Mouse (Mus musculus): ENCODE data around the gene Rnf144b. TPM values are rescaled to one million over a fixed set of nuclear protein-coding genes. Genes with fewer than 3 reads are reported as not detected.
A peak's percentile ranks its signal among the peaks of the same experiment; 100 is the strongest.

The Rnf144b gene
- polyA plus RNA-seq, 1 experiment from 2014 or later = 33.3 TPM

DNA sequence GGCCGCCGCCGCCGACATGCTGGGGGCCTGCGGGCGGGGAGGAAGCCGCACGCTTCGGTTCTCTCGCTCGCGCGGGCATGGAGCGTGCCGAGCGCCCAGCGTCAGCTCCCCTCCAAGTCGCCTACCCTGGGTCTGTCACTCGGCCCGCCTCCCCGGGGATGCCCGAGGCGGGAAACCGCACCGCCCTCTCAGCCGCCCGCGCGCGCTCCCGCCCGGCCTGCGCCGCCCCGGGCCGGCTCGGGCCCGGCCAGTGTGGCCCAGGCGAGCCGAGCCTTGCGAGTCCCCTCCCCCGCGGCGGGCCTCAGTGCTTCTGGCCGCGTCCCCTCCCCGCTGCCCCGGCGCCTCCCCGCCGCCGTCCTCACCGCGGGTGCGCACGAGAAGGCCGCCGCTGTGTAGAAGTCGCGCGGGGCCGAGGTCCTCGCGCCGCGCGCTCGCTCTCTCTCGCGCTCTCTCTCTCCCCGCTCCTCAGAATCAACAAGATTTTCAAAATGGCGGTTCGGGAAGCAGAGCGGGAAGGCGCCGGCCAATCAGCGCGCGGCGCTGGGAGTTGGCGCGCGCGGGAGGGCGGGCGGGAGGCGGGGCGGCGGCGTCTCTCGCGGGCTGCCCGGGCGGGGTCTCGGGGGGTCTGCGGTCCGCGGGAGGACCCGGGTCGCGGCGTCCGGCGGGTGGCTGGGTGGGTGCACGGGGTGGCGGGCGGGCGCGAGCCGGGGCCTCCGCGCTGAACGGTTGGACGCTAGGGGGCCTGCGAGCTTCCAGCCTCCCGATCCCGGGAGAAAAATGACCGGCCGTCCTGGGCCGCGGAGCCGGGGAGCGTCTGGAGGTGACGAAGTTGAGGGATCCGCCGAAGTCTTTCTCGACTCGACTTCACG, 16.5 kb upstream of the Rnf144b start, which contains the start of gene Dek:
Gene Dek (minus strand): TSS at position 491 of the 869 bp plus-strand sequence.
- WGBS (ENCODE audit: missing documents) = under 1% methylated on average over 103 of the region's 129 CpGs
- H3K36me3 ChIP-seq (ENCODE audit: inconsistent target) = peaks cover 4% of the 10 kb centered on the region; the same call in 1 of the 2 replicates
- H3K27ac ChIP-seq = peak within 1 kb of the TSS; percentile 85
- H3K79me2 ChIP-seq (ENCODE audit: inconsistent target) = peaks cover 40% of the 10 kb centered on the region
- peak within 1 kb of the TSS; percentile 79 for H3K4me3 ChIP-seq (ENCODE audit: inconsistent target)

DNA sequence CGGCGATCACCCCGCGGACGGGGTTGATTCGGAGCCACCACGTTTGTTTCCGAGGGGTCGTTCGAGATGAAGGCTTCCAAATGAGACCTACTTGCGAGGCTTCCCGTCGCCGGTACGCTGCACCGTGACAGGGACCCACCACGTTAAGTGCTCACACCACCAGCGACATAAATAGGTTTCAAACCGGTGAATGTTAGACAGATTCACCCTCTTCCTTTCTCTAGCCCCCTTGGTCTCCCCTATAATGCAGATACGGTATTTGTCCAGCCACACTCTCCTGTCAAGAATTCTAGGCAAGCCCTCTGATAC, 15.9 kb upstream of the Rnf144b start:
- Histone ChIP-seq H3K4me3 (ENCODE audit: inconsistent target) (peak overlapping the region; percentile 72), H3K79me2 (ENCODE audit: inconsistent target) (peaks cover 34% of the 10 kb centered on the region), H3K36me3 (ENCODE audit: inconsistent target) (no peaks in the 10 kb centered on the region), H3K27ac (peak overlapping the region; percentile 57)
- WGBS (ENCODE audit: missing documents) = 0% methylated on average over 19 of the region's 20 CpGs

DNA sequence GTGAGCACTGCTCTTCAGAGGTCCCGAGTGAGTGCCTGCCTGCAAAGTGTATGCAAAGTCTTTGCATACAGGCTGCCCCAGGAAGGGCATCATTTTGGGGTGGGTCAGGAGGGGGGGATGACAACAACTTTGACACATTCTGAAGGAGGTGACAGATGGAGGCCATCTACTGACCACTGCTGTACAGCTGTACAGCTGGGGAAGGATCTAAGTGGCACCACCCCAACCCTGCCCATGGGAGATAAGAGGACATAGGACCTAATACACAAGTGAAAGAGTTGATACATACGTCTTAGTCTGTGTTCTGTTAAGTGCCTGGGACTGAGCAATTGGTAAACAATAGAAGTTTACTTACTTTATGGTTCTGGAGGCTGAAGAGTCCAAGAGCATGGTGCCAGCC, 13.2 kb upstream of the Rnf144b start:
- Histone ChIP-seq H3K79me2 (ENCODE audit: inconsistent target) (peaks cover 7% of the 10 kb centered on the region), H3K27ac (no peak overlapping the region), H3K36me3 (ENCODE audit: inconsistent target) (no peaks in the 10 kb centered on the region), H3K4me3 (ENCODE audit: inconsistent target) (no peak overlapping the region)
- 88% methylated on average over 2 of the region's 2 CpGs for WGBS (ENCODE audit: missing documents)

DNA sequence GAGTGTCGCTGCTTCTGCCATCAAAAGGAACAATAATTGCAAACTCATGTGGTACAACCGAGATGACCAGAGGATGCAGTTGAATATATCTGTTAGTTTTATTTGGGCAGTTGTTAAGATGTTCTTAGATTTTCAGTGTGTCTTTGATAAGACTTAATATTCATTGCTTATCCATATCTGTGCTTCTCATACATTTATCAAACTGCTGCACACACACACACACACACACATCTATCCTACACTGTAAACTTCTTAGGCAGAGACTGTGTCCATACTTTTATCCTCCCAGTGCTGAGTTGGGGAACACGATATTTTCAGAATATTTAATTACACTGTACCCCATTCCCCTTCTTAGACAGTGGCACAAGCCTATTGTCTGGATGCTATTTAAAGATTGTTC, 11.3 kb upstream of the Rnf144b start:
- Histone ChIP-seq H3K36me3 (ENCODE audit: inconsistent target) (no peaks in the 10 kb centered on the region), H3K4me3 (ENCODE audit: inconsistent target) (no peak overlapping the region), H3K27ac (no peak overlapping the region), H3K79me2 (ENCODE audit: inconsistent target) (no peaks in the 10 kb centered on the region)
- WGBS (ENCODE audit: missing documents) = 89% methylated on average over 3 of the region's 3 CpGs

DNA sequence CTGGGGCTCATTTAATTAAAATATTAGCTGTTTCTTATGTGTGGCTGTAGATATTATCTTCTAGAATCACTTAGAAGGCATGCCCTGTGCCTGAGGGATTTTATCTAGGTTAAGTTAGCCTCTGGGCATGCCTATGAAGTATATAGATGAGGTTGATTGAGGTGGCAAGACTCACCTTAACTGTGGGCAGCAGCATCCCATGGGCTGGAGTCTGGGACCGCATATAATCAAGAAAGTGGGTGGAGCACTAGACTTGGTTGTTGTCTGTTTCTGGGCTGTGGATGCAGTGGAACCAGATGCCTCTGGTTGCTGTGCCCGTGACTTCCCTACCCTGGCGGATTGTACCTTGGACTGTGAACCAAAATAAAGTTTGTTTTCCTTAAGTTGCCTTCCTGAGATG, 10.4 kb upstream of the Rnf144b start:
- Histone ChIP-seq H3K4me3 (ENCODE audit: inconsistent target) (no peak overlapping the region), H3K36me3 (ENCODE audit: inconsistent target) (no peaks in the 10 kb centered on the region), H3K79me2 (ENCODE audit: inconsistent target) (no peaks in the 10 kb centered on the region), H3K27ac (no peak overlapping the region)
- WGBS (ENCODE audit: missing documents) = 94% methylated on average over 3 of the region's 3 CpGs

DNA sequence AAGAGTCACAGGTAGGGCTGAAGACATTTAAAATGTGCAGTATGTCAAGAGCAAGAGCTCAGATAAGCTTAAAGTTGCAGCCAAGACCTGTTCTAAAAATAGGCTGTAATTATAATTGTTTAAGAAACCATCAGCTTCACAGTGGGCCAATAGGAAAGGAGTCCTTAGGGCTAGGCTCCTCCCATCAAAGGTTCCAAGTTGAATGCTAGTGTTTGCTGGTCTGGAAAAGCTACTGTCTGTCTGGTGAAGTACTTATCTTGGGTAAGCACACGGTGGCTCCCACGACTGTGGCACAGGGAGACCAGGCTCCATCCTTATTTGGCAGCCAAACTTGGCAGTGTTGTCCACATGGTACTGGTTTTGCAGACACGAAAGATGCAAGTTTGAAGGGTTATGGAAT, 9.5 kb upstream of the Rnf144b start:
- Histone ChIP-seq H3K4me3 (ENCODE audit: inconsistent target) (no peak overlapping the region), H3K79me2 (ENCODE audit: inconsistent target) (no peaks in the 10 kb centered on the region), H3K27ac (no peak overlapping the region), H3K36me3 (ENCODE audit: inconsistent target) (no peaks in the 10 kb centered on the region)
- 70% methylated on average over 3 of the region's 3 CpGs for WGBS (ENCODE audit: missing documents)

DNA sequence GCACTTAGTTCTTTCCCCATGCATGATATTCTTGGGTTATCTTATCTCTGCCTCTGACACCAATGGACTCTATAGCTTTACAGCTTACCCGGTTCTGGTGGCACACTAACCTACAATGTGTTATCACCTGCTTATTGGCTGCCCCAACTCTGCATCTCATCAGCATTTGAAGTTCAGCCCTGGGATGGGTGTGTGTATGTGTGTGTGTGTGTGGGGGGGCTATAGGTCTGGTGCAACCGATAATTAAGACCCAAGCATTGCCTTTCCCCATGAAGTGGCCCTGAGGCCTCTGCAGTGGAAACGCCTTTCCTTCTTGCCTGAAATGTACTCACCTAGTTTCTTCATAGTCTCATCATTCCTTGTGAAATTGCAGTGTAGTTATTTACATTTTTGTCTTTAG, 6.5 kb upstream of the Rnf144b start:
- 100% methylated on average over 1 of the region's 3 CpGs for WGBS (ENCODE audit: missing documents)
- H3K4me3 ChIP-seq (ENCODE audit: inconsistent target) = no peak overlapping the region
- no peaks in the 10 kb centered on the region for H3K36me3 ChIP-seq (ENCODE audit: inconsistent target)
- H3K79me2 ChIP-seq (ENCODE audit: inconsistent target) = no peaks in the 10 kb centered on the region
- no peak overlapping the region for H3K27ac ChIP-seq

DNA sequence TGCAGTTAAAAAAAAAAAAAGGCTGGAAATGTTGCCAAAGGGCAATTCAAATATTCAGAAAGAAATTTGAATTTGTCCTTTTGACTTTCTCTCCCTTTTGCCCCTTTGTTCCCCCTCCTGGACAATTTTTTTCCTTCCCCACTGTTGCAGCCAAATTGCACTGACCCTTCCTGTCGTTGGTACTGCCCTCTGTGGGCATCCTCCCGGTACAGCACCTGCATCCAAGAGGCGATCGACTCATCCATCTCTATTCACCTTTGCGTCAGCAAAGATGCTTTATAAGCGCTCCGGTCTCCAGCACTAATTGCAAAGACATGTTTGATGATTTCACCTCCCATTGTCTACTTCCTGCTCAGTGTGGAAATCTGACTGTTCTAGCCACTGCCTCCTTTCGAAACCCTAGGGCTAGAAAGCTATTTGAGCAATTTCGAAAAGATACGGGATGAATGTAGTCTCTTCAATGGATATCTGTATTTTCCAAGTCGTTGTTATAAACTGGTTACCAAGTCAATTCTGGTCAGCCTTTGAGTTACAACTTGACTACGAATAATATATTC, 1.0 kb upstream of the Rnf144b start:
- Histone ChIP-seq H3K79me2 (ENCODE audit: inconsistent target) (no peaks in the 10 kb centered on the region), H3K27ac (no peak overlapping the region), H3K4me3 (ENCODE audit: inconsistent target) (no peak overlapping the region), H3K36me3 (ENCODE audit: inconsistent target) (no peaks in the 10 kb centered on the region)
- 47% methylated on average over 12 of the region's 12 CpGs for WGBS (ENCODE audit: missing documents)

DNA sequence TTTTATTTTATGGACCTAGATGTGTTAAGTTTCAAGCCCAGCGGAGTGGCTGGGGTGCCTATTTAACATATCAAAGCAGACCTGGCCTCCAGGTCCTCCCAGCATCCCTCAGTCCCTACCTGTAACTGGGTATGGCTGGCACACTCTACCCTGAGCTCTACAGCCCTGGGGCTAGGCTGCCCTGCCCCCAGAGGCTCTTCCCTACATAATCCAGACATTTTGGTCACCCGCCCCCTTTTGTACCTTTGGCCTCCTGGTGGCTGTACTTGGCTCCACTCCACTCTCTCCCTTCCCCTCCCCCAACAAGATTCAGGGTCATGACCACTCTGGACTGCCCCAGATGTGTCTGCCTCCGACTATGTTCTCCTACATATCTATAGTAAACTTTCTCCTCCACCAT, 2.0 kb downstream of the Rnf144b start:
- H3K36me3 ChIP-seq (ENCODE audit: inconsistent target) = no peaks in the 10 kb centered on the region
- WGBS (ENCODE audit: missing documents) = 94% methylated on average over 3 of the region's 3 CpGs

DNA sequence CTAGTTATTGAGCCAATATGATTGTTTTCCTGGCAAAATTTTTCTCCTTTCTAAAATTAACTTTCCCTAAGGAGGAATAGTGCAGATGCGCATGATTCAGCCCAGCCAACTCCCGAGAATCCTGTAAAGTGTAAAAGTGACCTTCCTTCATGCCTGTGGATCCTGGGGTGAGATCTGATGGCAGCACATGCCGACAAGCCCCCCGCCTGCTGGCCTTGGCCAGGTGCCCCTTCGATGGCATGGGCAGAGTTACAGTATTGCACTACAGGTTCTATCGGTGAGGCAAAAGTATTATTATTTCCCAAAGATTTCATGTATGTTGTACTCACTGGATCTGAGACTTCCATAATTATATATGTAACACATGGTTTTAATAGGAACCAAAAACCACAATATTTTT, 2.5 kb downstream of the Rnf144b start:
- no peak overlapping the region for H3K27ac ChIP-seq
- no peaks in the 10 kb centered on the region for H3K36me3 ChIP-seq (ENCODE audit: inconsistent target)
- H3K4me3 ChIP-seq (ENCODE audit: inconsistent target) = no peak overlapping the region
- H3K79me2 ChIP-seq (ENCODE audit: inconsistent target) = no peaks in the 10 kb centered on the region
- WGBS (ENCODE audit: missing documents) = 96% methylated on average over 6 of the region's 6 CpGs

More for the DNA sequence above, 2.0 kb downstream of the Rnf144b start:
- Histone ChIP-seq H3K27ac (no peak overlapping the region), H3K4me3 (ENCODE audit: inconsistent target) (no peak overlapping the region), H3K79me2 (ENCODE audit: inconsistent target) (no peaks in the 10 kb centered on the region)

DNA sequence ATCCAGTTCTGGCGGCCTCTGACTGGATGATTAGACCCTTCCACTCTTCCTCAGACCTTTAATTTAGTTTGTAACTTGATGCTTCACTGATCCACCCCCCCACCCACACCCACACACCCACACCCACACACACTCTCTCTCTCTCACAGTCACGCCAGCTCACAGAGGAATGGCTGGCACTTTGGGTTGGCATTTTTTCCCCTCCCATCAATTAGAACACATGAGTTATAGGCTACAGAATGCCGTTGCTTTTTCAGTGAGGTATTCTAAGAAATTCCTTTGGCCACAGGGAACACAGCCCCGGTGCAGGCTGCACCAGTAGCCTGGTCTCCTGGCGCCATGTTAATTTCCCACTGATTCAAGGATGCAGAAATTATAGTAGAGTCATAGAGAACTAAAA, 3.1 kb downstream of the Rnf144b start:
- Histone ChIP-seq H3K79me2 (ENCODE audit: inconsistent target) (no peaks in the 10 kb centered on the region), H3K4me3 (ENCODE audit: inconsistent target) (no peak overlapping the region), H3K36me3 (ENCODE audit: inconsistent target) (no peaks in the 10 kb centered on the region), H3K27ac (no peak overlapping the region)
- 92% methylated on average over 5 of the region's 5 CpGs for WGBS (ENCODE audit: missing documents)

DNA sequence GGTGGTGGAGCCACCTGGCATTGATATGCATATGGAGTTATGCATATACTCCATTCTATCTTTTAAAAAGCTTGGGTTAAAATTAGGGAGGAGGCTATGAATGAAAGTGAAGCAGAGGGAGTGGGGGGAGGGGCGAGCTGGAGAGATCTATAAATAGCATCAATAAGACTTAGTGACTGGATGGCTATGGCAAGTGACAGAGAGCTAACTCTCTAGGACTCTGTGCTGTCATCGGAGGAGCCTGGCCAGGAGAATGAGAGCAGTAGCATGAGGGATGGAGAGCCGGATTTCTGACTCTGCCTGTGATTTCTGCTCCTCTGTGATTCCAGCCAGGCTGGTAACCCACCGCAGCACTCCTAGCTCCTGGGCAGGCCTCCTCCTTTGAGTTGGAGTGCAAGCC, 6.6 kb downstream of the Rnf144b start:
- WGBS (ENCODE audit: missing documents) = 95% methylated on average over 3 of the region's 4 CpGs
- Histone ChIP-seq H3K27ac (no peak overlapping the region), H3K79me2 (ENCODE audit: inconsistent target) (no peaks in the 10 kb centered on the region), H3K4me3 (ENCODE audit: inconsistent target) (no peak overlapping the region), H3K36me3 (ENCODE audit: inconsistent target) (no peaks in the 10 kb centered on the region)

DNA sequence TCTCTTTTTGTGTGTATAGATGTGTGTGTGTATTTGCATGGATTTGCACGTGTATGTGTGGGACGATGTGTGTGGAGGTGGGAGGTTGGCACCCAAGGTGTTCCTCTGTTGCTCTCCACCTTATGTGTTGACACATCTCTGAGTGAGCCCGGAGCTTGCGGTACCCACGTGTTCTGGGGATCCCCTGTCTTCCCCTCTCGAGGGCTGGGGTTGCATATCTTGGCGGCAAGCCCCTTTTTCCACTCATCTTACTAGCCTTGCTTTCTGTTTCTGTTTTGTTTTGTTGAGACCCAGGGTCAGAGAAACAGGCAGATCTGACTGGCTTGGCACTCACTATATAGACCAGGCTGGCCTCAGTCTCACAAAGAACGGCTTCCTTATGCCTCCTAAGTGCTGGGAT, 10.6 kb downstream of the Rnf144b start:
- no peaks in the 10 kb centered on the region for H3K36me3 ChIP-seq (ENCODE audit: inconsistent target)
- H3K79me2 ChIP-seq (ENCODE audit: inconsistent target) = no peaks in the 10 kb centered on the region
- WGBS (ENCODE audit: missing documents) = 93% methylated on average over 8 of the region's 8 CpGs
- no peak overlapping the region for H3K27ac ChIP-seq
- H3K4me3 ChIP-seq (ENCODE audit: inconsistent target) = no peak overlapping the region

DNA sequence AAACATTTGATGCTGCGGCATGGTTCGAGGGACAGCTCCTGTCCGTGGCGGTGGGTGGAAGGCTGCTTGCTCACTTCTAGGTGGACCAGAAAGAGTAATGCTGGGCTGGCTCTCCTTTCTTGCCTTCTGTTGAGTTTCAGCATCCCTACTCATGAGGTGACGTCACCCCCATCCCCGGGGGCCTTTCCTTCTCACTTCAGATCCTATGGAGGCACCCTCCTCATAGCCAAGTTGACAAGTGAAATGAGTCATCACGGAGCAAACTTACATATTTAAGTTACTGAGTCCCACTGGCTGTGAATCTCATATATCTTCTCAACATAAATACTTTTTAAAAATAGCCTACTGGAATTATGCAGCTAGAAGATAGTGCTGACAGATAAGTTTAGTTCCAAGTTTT, 12.4 kb downstream of the Rnf144b start:
- H3K36me3 ChIP-seq (ENCODE audit: inconsistent target) = no peaks in the 10 kb centered on the region
- no peak overlapping the region for H3K27ac ChIP-seq
- WGBS (ENCODE audit: missing documents) = 92% methylated on average over 7 of the region's 7 CpGs
- H3K4me3 ChIP-seq (ENCODE audit: inconsistent target) = no peak overlapping the region
- no peaks in the 10 kb centered on the region for H3K79me2 ChIP-seq (ENCODE audit: inconsistent target)

DNA sequence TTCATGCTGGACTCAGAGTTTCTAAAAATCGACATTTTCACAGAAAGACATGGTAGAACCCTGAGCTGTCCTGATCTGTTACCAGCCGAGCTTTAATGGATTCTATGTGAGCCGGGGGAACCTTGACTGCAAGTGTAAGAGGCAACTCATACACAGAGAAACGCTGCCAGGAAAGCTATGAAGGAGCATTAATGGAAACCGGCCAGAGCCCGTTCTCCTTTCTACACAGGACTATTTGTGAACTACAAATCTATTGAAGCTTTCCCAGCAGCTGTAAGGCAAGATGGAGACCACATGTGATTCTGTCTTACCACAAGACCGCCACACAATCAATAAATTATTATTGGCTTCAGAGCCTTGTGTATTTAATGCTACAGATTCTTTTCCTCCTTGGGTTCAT, 13.3 kb downstream of the Rnf144b start:
- Histone ChIP-seq H3K27ac (no peak overlapping the region), H3K36me3 (ENCODE audit: inconsistent target) (no peaks in the 10 kb centered on the region)
- 95% methylated on average over 7 of the region's 7 CpGs for WGBS (ENCODE audit: missing documents)

More for the DNA sequence above, 13.3 kb downstream of the Rnf144b start:
- Histone ChIP-seq H3K4me3 (ENCODE audit: inconsistent target) (no peak overlapping the region), H3K79me2 (ENCODE audit: inconsistent target) (no peaks in the 10 kb centered on the region)
